Mouse (Mus musculus): ENCODE data around the gene Olfr539. TPM values are rescaled to one million over a fixed set of nuclear protein-coding genes. Genes with fewer than 3 reads are reported as not detected.

The Olfr539 gene
- not detected for polyA plus RNA-seq (2014; fragmentation: Illumina TruSeq; extraction: RNeasy Lipid Tissue Mini Kit (QIAGEN cat#74804); ENCODE audit: low replicate concordance)

GRCm38 (mm10) chr7:140659630-140660029 is at the start of gene Olfr539:
Gene Olfr539 (plus strand): TSS chr7:140659930.

GRCm38 (mm10) chr7:140628670-140629069 is 31.1 kb upstream of the Olfr539 start, which contains the start of gene Olfr61:
Gene Olfr61 (plus strand): TSS chr7:140628970.

GRCm38 (mm10) chr7:140646152-140646551 is 13.6 kb upstream of the Olfr539 start, which contains the start of gene Olfr53:
Gene Olfr53 (plus strand): TSS chr7:140646452.

GRCm38 (mm10) chr7:140681651-140682050 is 21.9 kb downstream of the Olfr539 start, which contains the start of gene Olfr45:
Gene Olfr45 (plus strand): TSS chr7:140681951.

GRCm38 (mm10) chr7:140696967-140697366 is 37.2 kb downstream of the Olfr539 start, which contains the start of gene Olfr541:
Gene Olfr541 (plus strand): TSS chr7:140697267.

Other genes starting within 250 kb of the Olfr539 start
- gene Olfr532, start 238.3 kb upstream of the Olfr539 start, polyA plus RNA-seq (2014; fragmentation: Illumina TruSeq; extraction: RNeasy Lipid Tissue Mini Kit (QIAGEN cat#74804); ENCODE audit: low replicate concordance): not detected
- not detected for gene Olfr533, start 196.6 kb upstream of the Olfr539 start, polyA plus RNA-seq (2014; fragmentation: Illumina TruSeq; extraction: RNeasy Lipid Tissue Mini Kit (QIAGEN cat#74804); ENCODE audit: low replicate concordance)
- gene Olfr535, start 175.7 kb upstream of the Olfr539 start, polyA plus RNA-seq (2014; fragmentation: Illumina TruSeq; extraction: RNeasy Lipid Tissue Mini Kit (QIAGEN cat#74804); ENCODE audit: low replicate concordance): not detected
- not detected for gene Olfr536, start 152.5 kb upstream of the Olfr539 start, polyA plus RNA-seq (2014; fragmentation: Illumina TruSeq; extraction: RNeasy Lipid Tissue Mini Kit (QIAGEN cat#74804); ENCODE audit: low replicate concordance)
- gene Olfr538, start 92.0 kb upstream of the Olfr539 start, polyA plus RNA-seq (2014; fragmentation: Illumina TruSeq; extraction: RNeasy Lipid Tissue Mini Kit (QIAGEN cat#74804); ENCODE audit: low replicate concordance): not detected
- not detected for gene Olfr46, start 58.7 kb upstream of the Olfr539 start, polyA plus RNA-seq (2014; fragmentation: Illumina TruSeq; extraction: RNeasy Lipid Tissue Mini Kit (QIAGEN cat#74804); ENCODE audit: low replicate concordance)
- not detected for gene Olfr61, start 31.0 kb upstream of the Olfr539 start, polyA plus RNA-seq (2014; fragmentation: Illumina TruSeq; extraction: RNeasy Lipid Tissue Mini Kit (QIAGEN cat#74804); ENCODE audit: low replicate concordance)
- not detected for gene Olfr53, start 13.5 kb upstream of the Olfr539 start, polyA plus RNA-seq (2014; fragmentation: Illumina TruSeq; extraction: RNeasy Lipid Tissue Mini Kit (QIAGEN cat#74804); ENCODE audit: low replicate concordance)
- gene Olfr45, start 22.0 kb downstream of the Olfr539 start, polyA plus RNA-seq (2014; fragmentation: Illumina TruSeq; extraction: RNeasy Lipid Tissue Mini Kit (QIAGEN cat#74804); ENCODE audit: low replicate concordance): not detected
- gene Olfr541, start 37.3 kb downstream of the Olfr539 start, polyA plus RNA-seq (2014; fragmentation: Illumina TruSeq; extraction: RNeasy Lipid Tissue Mini Kit (QIAGEN cat#74804); ENCODE audit: low replicate concordance): not detected
- 17.1 TPM for gene Cyp2e1, start 103.8 kb downstream of the Olfr539 start, polyA plus RNA-seq (2014; fragmentation: Illumina TruSeq; extraction: RNeasy Lipid Tissue Mini Kit (QIAGEN cat#74804); ENCODE audit: low replicate concordance)
- gene Syce1, start 127.9 kb downstream of the Olfr539 start, polyA plus RNA-seq (2014; fragmentation: Illumina TruSeq; extraction: RNeasy Lipid Tissue Mini Kit (QIAGEN cat#74804); ENCODE audit: low replicate concordance): not detected
- gene Zfp941, start 162.2 kb downstream of the Olfr539 start, polyA plus RNA-seq (2014; fragmentation: Illumina TruSeq; extraction: RNeasy Lipid Tissue Mini Kit (QIAGEN cat#74804); ENCODE audit: low replicate concordance): 0.48 TPM
- gene Urah, start 175.1 kb downstream of the Olfr539 start, polyA plus RNA-seq (2014; fragmentation: Illumina TruSeq; extraction: RNeasy Lipid Tissue Mini Kit (QIAGEN cat#74804); ENCODE audit: low replicate concordance): 11.9 TPM
- gene Scgb1c1, start 185.6 kb downstream of the Olfr539 start, polyA plus RNA-seq (2014; fragmentation: Illumina TruSeq; extraction: RNeasy Lipid Tissue Mini Kit (QIAGEN cat#74804); ENCODE audit: low replicate concordance): not detected
- not detected for gene Odf3, start 187.9 kb downstream of the Olfr539 start, polyA plus RNA-seq (2014; fragmentation: Illumina TruSeq; extraction: RNeasy Lipid Tissue Mini Kit (QIAGEN cat#74804); ENCODE audit: low replicate concordance)
- gene Gm45785, start 196.4 kb downstream of the Olfr539 start, polyA plus RNA-seq (2014; fragmentation: Illumina TruSeq; extraction: RNeasy Lipid Tissue Mini Kit (QIAGEN cat#74804); ENCODE audit: low replicate concordance): not detected
- gene Ric8a, start 197.0 kb downstream of the Olfr539 start, polyA plus RNA-seq (2014; fragmentation: Illumina TruSeq; extraction: RNeasy Lipid Tissue Mini Kit (QIAGEN cat#74804); ENCODE audit: low replicate concordance): 3.7 TPM
- gene Bet1l, start 197.6 kb downstream of the Olfr539 start, polyA plus RNA-seq (2014; fragmentation: Illumina TruSeq; extraction: RNeasy Lipid Tissue Mini Kit (QIAGEN cat#74804); ENCODE audit: low replicate concordance): 0.78 TPM
- 132 TPM for gene Psmd13, start 222.0 kb downstream of the Olfr539 start, polyA plus RNA-seq (2014; fragmentation: Illumina TruSeq; extraction: RNeasy Lipid Tissue Mini Kit (QIAGEN cat#74804); ENCODE audit: low replicate concordance)
- 3.8 TPM for gene Sirt3, start 222.4 kb downstream of the Olfr539 start, polyA plus RNA-seq (2014; fragmentation: Illumina TruSeq; extraction: RNeasy Lipid Tissue Mini Kit (QIAGEN cat#74804); ENCODE audit: low replicate concordance)
- not detected for gene Cox8b, start 240.5 kb downstream of the Olfr539 start, polyA plus RNA-seq (2014; fragmentation: Illumina TruSeq; extraction: RNeasy Lipid Tissue Mini Kit (QIAGEN cat#74804); ENCODE audit: low replicate concordance)

All from small intestine, adult 10 weeks (tissue).